Mouse (Mus musculus) midbrain, embryonic 13.5 days (tissue): ENCODE results near the gene Utp15. TPM values are rescaled to one million over a fixed set of nuclear protein-coding genes. Genes with fewer than 3 reads are reported as not detected.

Source experiments
- ATAC-seq: fragments of 200-750 bp; cut with Nextera tagmentation; 2 replicates; pipeline ENCODE4 v1.8.0; 2017; ENCODE audit warnings: mild to moderate bottlenecking, moderate TSS enrichment, moderate library complexity
- H3K27ac ChIP-seq: fragments of 300-500 bp; sonication (generic); 2 replicates; pipeline ENCODE4 v1.5.1; 2015; ENCODE audit warnings: inconsistent platforms, mild to moderate bottlenecking, moderate library complexity
- H3K27me3 ChIP-seq: fragments of 300-500 bp; sonication (generic); 2 replicates; pipeline ENCODE4 v1.6.1; 2015; ENCODE audit warnings: mild to moderate bottlenecking, inconsistent platforms
- H3K36me3 ChIP-seq: fragments of 300-500 bp; sonication (generic); 2 replicates; pipeline ENCODE4 v1.6.1; 2015; ENCODE audit warnings: mild to moderate bottlenecking, inconsistent platforms
- H3K4me1 ChIP-seq: fragments of 300-500 bp; sonication (generic); replicated peaks from 2 replicates; pipeline ENCODE4 v1.6.1; 2015; ENCODE audit warnings: inconsistent platforms
- H3K4me2 ChIP-seq: fragments of 300-500 bp; sonication (generic); replicated peaks from 2 replicates; pipeline ENCODE4 v1.6.1; 2015; ENCODE audit warnings: moderate library complexity, mild to moderate bottlenecking, inconsistent platforms
- H3K4me3 ChIP-seq: fragments of 300-500 bp; sonication (generic); replicated peaks from 2 replicates; pipeline ENCODE4 v1.5.1; 2015; ENCODE audit warnings: mild to moderate bottlenecking, inconsistent platforms
- H3K9ac ChIP-seq: fragments of 300-500 bp; sonication (generic); replicated peaks from 2 replicates; pipeline ENCODE4 v1.6.1; 2015; ENCODE audit warnings: mild to moderate bottlenecking, inconsistent platforms
- H3K9me3 ChIP-seq: fragments of 300-500 bp; sonication (generic); 2 replicates; pipeline ENCODE4 v1.6.1; 2016; ENCODE audit warnings: mild to moderate bottlenecking, inconsistent platforms
- WGBS: fragments of 180-500 bp; shearing (Covaris S2); methylation state at CpG from one replicate; pipeline ENCODE4 v1.1.7; 2015; 5-methylcytosine and 5-hydroxymethylcytosine counted together
- polyA plus RNA-seq: library from polyadenylated mRNA; unstranded; fragments of >200 nt; fragmentation: Nextera tagmentation; extraction: Ambion mirVana; gene quantifications from 2 replicates; pipeline ENCODE4 v1.2.1, GENCODE M21; 2015

Utp15 gene
- polyA plus RNA-seq, 1 experiment from 2014 or later = 31.8 TPM

- 61% methylated on average over 5 of the region's 5 CpGs for WGBS
- Histone ChIP-seq H3K9ac (no peak overlapping the region), H3K4me2 (no peak overlapping the region), H3K36me3 (peaks cover 26% of the 10 kb centered on the region), H3K27me3 (no peaks in the 10 kb centered on the region), H3K4me1 (peaks cover 8% of the 10 kb centered on the region; the same call in 1 of the 2 replicates), H3K9me3 (no peaks in the 10 kb centered on the region), H3K4me3 (no peak overlapping the region), H3K27ac (no peak overlapping the region)
- no peak for ATAC-seq
These were observed 18.1 kb downstream of the Utp15 start for GRCm38 (mm10) chr13:98244571-98245350.

DNA sequence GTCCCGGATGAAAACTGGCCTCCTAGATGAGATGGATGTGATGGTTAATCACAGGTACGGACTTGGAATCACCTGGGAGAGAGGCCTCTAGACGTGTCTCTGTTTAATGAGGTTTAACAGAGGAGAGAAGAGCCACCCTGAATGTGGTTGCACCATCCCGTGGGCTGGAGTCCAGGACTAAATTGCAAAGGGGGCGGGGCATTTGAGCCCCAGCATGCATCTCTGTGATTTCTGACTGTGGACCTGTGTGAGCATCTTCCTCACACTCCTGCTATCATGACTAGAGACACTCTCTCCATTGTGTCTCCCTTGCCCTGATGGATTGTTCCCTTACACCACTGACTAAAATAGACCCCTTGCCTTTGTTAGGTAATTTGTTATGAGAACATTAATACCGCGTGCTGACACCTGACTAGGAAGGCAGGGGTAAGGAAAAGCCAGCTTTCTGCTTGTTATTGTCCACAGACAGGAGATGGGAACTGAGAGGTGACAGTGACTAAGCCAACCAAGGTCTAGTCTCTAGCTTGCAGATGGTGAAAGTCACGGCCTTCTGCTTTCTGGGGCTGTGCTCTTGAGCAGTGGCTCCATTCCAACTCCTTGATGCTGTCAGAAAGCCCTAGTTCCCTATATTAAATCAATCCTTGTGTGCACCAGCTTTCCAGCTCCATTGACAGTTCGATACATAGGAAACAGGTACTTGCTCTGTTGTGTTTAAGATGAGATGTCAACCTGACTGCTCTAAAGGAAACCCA is 21.1 kb downstream of the Utp15 start:
- no peaks in the 10 kb centered on the region for H3K9me3 ChIP-seq
- WGBS = 70% methylated on average over 9 of the region's 9 CpGs

GRCm38 (mm10) chr13:98239978-98240641 is 22.7 kb downstream of the Utp15 start:
- H3K27ac ChIP-seq = no peak overlapping the region
- no peaks in the 10 kb centered on the region for H3K27me3 ChIP-seq
- H3K9me3 ChIP-seq = no peaks in the 10 kb centered on the region
- no peak for ATAC-seq
- no peak overlapping the region for H3K4me2 ChIP-seq
- H3K4me3 ChIP-seq = no peak overlapping the region
- no peaks in the 10 kb centered on the region for H3K36me3 ChIP-seq
- 16% methylated on average over 12 of the region's 12 CpGs for WGBS
- H3K4me1 ChIP-seq = peaks cover 3% of the 10 kb centered on the region; the same call in 1 of the 2 replicates
- no peak overlapping the region for H3K9ac ChIP-seq

More for the DNA sequence above, 21.1 kb downstream of the Utp15 start:
- H3K4me3 ChIP-seq = no peak overlapping the region
- H3K9ac ChIP-seq = no peak overlapping the region
- no peak for ATAC-seq
- H3K4me1 ChIP-seq = peaks cover 8% of the 10 kb centered on the region; the same call in 1 of the 2 replicates
- H3K27me3 ChIP-seq = no peaks in the 10 kb centered on the region
- H3K27ac ChIP-seq = no peak overlapping the region
- H3K4me2 ChIP-seq = no peak overlapping the region
- no peaks in the 10 kb centered on the region for H3K36me3 ChIP-seq

- no peak overlapping the region for H3K4me2 ChIP-seq
- H3K4me3 ChIP-seq = no peak overlapping the region
- no peaks in the 10 kb centered on the region for H3K9me3 ChIP-seq
- no peaks in the 10 kb centered on the region for H3K27me3 ChIP-seq
- H3K9ac ChIP-seq = no peak overlapping the region
- no peaks in the 10 kb centered on the region for H3K36me3 ChIP-seq
- H3K27ac ChIP-seq = no peak overlapping the region
- ATAC-seq = no peak
- WGBS = 81% methylated on average over 6 of the region's 6 CpGs
- H3K4me1 ChIP-seq = no peaks in the 10 kb centered on the region
These were observed 27.4 kb downstream of the Utp15 start for GRCm38 (mm10) chr13:98235451-98235850.

GRCm38 (mm10) chr13:98230511-98230910 is 32.3 kb downstream of the Utp15 start:
- Histone ChIP-seq H3K9ac (no peak overlapping the region), H3K27me3 (no peaks in the 10 kb centered on the region), H3K9me3 (no peaks in the 10 kb centered on the region), H3K4me3 (no peak overlapping the region), H3K4me1 (no peaks in the 10 kb centered on the region), H3K36me3 (no peaks in the 10 kb centered on the region), H3K4me2 (no peak overlapping the region), H3K27ac (no peak overlapping the region)
- ATAC-seq = no peak
- WGBS = 88% methylated on average over 1 of the region's 1 CpGs

- Histone ChIP-seq H3K4me1 (peaks cover 3% of the 10 kb centered on the region), H3K9me3 (no peaks in the 10 kb centered on the region), H3K27me3 (no peaks in the 10 kb centered on the region), H3K27ac (no peak overlapping the region), H3K4me2 (no peak overlapping the region), H3K9ac (no peak overlapping the region), H3K36me3 (no peaks in the 10 kb centered on the region), H3K4me3 (no peak overlapping the region)
- no peak for ATAC-seq
- 82% methylated on average over 2 of the region's 2 CpGs for WGBS
These were observed 36.6 kb downstream of the Utp15 start for GRCm38 (mm10) chr13:98226225-98226624.

DNA sequence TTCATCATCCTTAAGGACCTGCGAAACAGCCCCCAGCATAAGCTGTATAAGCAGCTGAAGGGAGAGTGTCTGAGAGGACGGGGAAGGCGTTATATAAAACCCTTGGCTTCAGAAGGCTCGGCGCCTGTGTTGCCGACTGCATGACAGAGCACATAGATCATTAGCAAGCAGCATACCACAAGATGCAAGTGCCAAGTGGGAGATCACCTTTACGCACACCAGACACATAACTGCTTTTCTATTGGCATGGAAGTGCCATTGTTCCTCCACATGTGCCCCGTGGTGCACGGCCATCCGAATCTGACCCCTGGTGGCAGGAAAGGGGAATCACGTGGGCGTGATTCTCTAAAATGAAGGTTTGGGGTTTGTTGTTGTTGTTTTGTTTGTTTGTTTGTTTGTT is 40.0 kb downstream of the Utp15 start:
- H3K27ac ChIP-seq = no peak overlapping the region
- peak; percentile 66; the same call in 1 of the 2 replicates for ATAC-seq
- no peak overlapping the region for H3K4me3 ChIP-seq
- H3K4me2 ChIP-seq = no peak overlapping the region
- H3K36me3 ChIP-seq = no peaks in the 10 kb centered on the region
- WGBS = 33% methylated on average over 12 of the region's 12 CpGs
- H3K4me1 ChIP-seq = peaks cover 3% of the 10 kb centered on the region
- no peak overlapping the region for H3K9ac ChIP-seq
- H3K9me3 ChIP-seq = no peaks in the 10 kb centered on the region
- H3K27me3 ChIP-seq = no peaks in the 10 kb centered on the region

- Histone ChIP-seq H3K9ac (no peak overlapping the region), H3K4me2 (no peak overlapping the region), H3K27ac (no peak overlapping the region), H3K27me3 (peaks cover 12% of the 10 kb centered on the region), H3K9me3 (no peaks in the 10 kb centered on the region), H3K36me3 (no peaks in the 10 kb centered on the region), H3K4me3 (no peak overlapping the region), H3K4me1 (peaks cover 13% of the 10 kb centered on the region)
- no peak for ATAC-seq
- 89% methylated on average over 7 of the region's 7 CpGs for WGBS
These were observed 52.7 kb downstream of the Utp15 start for GRCm38 (mm10) chr13:98210137-98210536.

- Histone ChIP-seq H3K27me3 (peaks cover 20% of the 10 kb centered on the region), H3K27ac (no peak overlapping the region), H3K36me3 (no peaks in the 10 kb centered on the region), H3K4me2 (no peak overlapping the region), H3K9ac (no peak overlapping the region), H3K4me1 (peaks cover 15% of the 10 kb centered on the region), H3K9me3 (no peaks in the 10 kb centered on the region), H3K4me3 (no peak overlapping the region)
- ATAC-seq = no peak
- WGBS = 37% methylated on average over 9 of the region's 9 CpGs
These were observed 54.0 kb downstream of the Utp15 start for GRCm38 (mm10) chr13:98208842-98209241.

DNA sequence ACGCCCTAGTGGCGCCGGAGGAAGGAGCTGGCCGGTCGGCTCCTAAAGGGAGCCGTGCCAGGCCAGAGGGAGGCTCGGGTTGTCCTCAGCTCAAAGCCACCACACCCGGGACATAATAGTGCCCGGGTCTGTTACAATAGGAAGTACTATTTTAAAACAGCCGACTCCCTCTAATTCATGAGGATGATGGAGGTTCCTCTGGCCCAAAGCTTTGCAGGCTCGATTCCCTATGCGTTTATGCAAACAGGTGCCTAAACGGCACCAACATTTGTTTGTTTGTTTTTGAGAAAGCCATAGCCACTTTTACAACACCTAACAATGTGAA is 56.3 kb downstream of the Utp15 start:
- peaks cover 20% of the 10 kb centered on the region for H3K27me3 ChIP-seq
- H3K4me1 ChIP-seq = peaks cover 15% of the 10 kb centered on the region
- H3K9ac ChIP-seq = peak overlapping the region; percentile 80
- peak overlapping the region; percentile 56 for H3K27ac ChIP-seq
- H3K4me2 ChIP-seq = peak overlapping the region; percentile 98
- no peak for ATAC-seq
- no peaks in the 10 kb centered on the region for H3K9me3 ChIP-seq
- H3K4me3 ChIP-seq = peak overlapping the region; percentile 64
- no peaks in the 10 kb centered on the region for H3K36me3 ChIP-seq
- WGBS = 5% methylated on average over 13 of the region's 13 CpGs

GRCm38 (mm10) chr13:98205771-98206545 is 56.9 kb downstream of the Utp15 start, which contains the start of gene Arhgef28:
Arhgef28 (minus strand) TSS chr13:98206439.
- Histone ChIP-seq H3K36me3 (no peaks in the 10 kb centered on the region), H3K9me3 (no peaks in the 10 kb centered on the region), H3K27ac (peak within 1 kb of the TSS; percentile 56), H3K27me3 (peaks cover 20% of the 10 kb centered on the region), H3K9ac (peak within 1 kb of the TSS; percentile 80), H3K4me1 (peaks cover 20% of the 10 kb centered on the region), H3K4me3 (peak within 1 kb of the TSS; percentile 64), H3K4me2 (peak within 1 kb of the TSS; percentile 98)
- under 1% methylated on average over 50 of the region's 76 CpGs for WGBS
- ATAC-seq = peak; percentile 92
